Mouse (Mus musculus): Measurements from ENCODE around the gene Fam184b. TPM values are rescaled to one million over a fixed set of nuclear protein-coding genes. Genes with fewer than 3 reads are reported as not detected.
A peak's percentile ranks its signal among the peaks of the same experiment; 100 is the strongest.
"Not testable (repeated sequence)": the region's sequence is repeated elsewhere in the genome, so short reads cannot be mapped to it uniquely, and the experiment has no call there.

Fam184b gene
- polyA plus RNA-seq, 1 experiment from 2014 or later: 1.1 TPM

GRCm38 (mm10) chr5:45669234-45669597 is 29.8 kb upstream of the Fam184b start:
- H3K9me3 ChIP-seq: no peaks in the 10 kb centered on the region
- peak overlapping the region; percentile 85 for H3K4me3 ChIP-seq
- no peaks in the 10 kb centered on the region for H3K36me3 ChIP-seq
- H3K9ac ChIP-seq: peak overlapping the region; percentile 81
- peak overlapping the region; percentile 86 for H3K4me2 ChIP-seq
- peaks cover 4% of the 10 kb centered on the region for H3K4me1 ChIP-seq
- H3K27me3 ChIP-seq: no peaks in the 10 kb centered on the region
- ATAC-seq (ENCODE audit: insufficient number of reproducible peaks, insufficient read depth, low FRiP score, low TSS enrichment, low read depth): peak; percentile 54; the same call in 1 of the 2 replicates
- WGBS: under 1% methylated on average over 27 of the region's 27 CpGs
- H3K27ac ChIP-seq: peak overlapping the region; percentile 87

DNA sequence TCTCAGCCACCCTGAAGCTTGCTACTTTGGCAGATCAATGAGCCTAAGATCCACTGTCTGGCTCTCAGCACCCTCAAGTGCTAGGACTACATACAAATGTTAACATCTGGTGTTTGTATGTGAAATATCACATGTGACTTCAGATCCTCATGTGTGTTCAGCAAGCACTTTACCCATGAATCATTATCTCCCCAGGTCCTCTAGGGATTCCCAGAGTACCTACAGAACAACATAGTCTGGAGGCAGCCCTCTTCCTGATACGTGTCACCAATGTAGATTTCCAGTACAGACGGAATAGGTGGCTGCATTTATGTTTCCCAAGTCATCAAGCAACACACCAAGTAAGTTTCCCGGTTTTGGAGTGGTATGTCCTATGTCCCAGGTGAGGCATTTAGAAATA is 29.4 kb upstream of the Fam184b start:
- Histone ChIP-seq H3K36me3 (no peaks in the 10 kb centered on the region), H3K27ac (peak overlapping the region; percentile 87; the same call in 1 of the 2 replicates), H3K9me3 (no peaks in the 10 kb centered on the region), H3K4me1 (peaks cover 4% of the 10 kb centered on the region), H3K27me3 (no peaks in the 10 kb centered on the region), H3K4me2 (peak overlapping the region; percentile 86), H3K4me3 (peak overlapping the region; percentile 85), H3K9ac (peak overlapping the region; percentile 81)
- WGBS: 2% methylated on average over 3 of the region's 3 CpGs
- ATAC-seq (ENCODE audit: insufficient number of reproducible peaks, insufficient read depth, low FRiP score, low TSS enrichment, low read depth): no peak

GRCm38 (mm10) chr5:45668324-45668723 is 28.9 kb upstream of the Fam184b start:
- Histone ChIP-seq H3K4me1 (peaks cover 4% of the 10 kb centered on the region), H3K9ac (no peak overlapping the region), H3K27ac (no peak overlapping the region), H3K27me3 (no peaks in the 10 kb centered on the region), H3K4me3 (peak overlapping the region; percentile 85; the same call in 1 of the 2 replicates), H3K4me2 (peak overlapping the region; percentile 86), H3K9me3 (peaks cover under 1% of the 10 kb centered on the region; the same call in 1 of the 2 replicates), H3K36me3 (no peaks in the 10 kb centered on the region)
- ATAC-seq (ENCODE audit: insufficient number of reproducible peaks, insufficient read depth, low FRiP score, low TSS enrichment, low read depth): no peak
- WGBS: 18% methylated on average over 3 of the region's 3 CpGs

DNA sequence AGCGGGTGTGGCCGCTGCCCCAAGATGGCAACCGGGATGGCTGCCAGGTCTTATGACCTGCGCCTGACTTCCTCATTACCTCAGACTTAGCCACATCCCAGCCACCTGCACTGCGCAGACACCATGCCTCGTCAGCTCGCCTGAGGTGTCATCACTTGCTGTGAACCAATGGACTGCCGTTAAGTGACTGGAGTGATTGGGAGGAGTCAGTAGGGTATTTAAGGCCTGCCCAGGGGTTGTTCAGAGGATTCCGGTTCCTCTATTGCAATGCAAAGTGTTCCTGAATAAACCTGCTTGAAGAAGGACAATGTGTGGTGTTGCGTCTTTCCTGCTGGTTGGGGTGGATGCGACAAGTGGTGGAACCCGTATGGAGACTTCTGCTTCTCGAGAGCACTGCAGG is 19.0 kb upstream of the Fam184b start:
- 95% methylated on average over 13 of the region's 13 CpGs for WGBS
- H3K27ac ChIP-seq; H3K9me3 ChIP-seq; ATAC-seq (ENCODE audit: insufficient number of reproducible peaks, insufficient read depth, low FRiP score, low TSS enrichment, low read depth); H3K36me3 ChIP-seq; H3K4me2 ChIP-seq; H3K27me3 ChIP-seq; H3K4me3 ChIP-seq; H3K4me1 ChIP-seq; H3K9ac ChIP-seq: not testable (repeated sequence)

DNA sequence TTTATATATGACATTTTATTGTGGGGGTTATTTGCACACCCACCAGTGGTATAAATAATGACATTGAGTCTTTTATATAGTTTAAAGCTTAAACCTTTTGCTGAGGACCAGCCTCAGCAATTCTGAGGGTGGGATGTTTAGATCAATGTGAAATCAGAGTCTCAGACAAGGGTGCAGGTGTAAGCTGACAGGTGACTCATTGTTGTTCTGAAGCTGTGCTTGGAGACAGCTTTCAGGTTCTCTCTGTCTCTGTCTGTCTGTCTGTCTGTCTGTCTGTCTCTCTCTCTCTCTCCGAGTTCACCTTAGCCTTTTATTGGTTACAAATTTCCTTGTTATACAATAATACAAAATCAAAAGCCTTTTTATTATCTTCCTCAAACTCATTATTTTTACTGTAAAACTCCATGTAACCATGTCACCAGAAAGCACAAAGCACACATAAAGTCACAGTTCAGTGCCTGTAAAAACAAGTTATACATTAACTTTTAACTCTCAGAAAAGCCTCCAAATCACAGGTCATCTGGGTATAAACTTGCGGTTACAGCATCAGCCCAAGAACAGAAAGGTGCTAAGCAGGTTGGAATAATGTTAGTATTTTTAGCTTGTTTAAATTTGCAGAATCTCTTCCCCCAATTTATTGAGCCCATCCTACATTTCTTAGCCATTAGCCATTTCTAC is 11.8 kb upstream of the Fam184b start:
- WGBS: 88% methylated on average over 2 of the region's 2 CpGs
- H3K9ac ChIP-seq: no peak overlapping the region
- H3K4me3 ChIP-seq: no peak overlapping the region
- no peaks in the 10 kb centered on the region for H3K4me1 ChIP-seq
- H3K4me2 ChIP-seq: no peak overlapping the region
- no peaks in the 10 kb centered on the region for H3K36me3 ChIP-seq
- H3K27me3 ChIP-seq: no peaks in the 10 kb centered on the region
- H3K9me3 ChIP-seq: no peaks in the 10 kb centered on the region
- ATAC-seq (ENCODE audit: insufficient number of reproducible peaks, insufficient read depth, low FRiP score, low TSS enrichment, low read depth): no peak
- H3K27ac ChIP-seq: no peak overlapping the region

GRCm38 (mm10) chr5:45639715-45640092 is 290 bp upstream of the Fam184b start:
- peaks cover 6% of the 10 kb centered on the region; the same call in 1 of the 2 replicates for H3K4me1 ChIP-seq
- 1% methylated on average over 8 of the region's 8 CpGs for WGBS
- H3K9me3 ChIP-seq: no peaks in the 10 kb centered on the region
- H3K36me3 ChIP-seq: no peaks in the 10 kb centered on the region
- peaks cover 25% of the 10 kb centered on the region for H3K27me3 ChIP-seq
- no peak overlapping the region for H3K27ac ChIP-seq
- H3K4me3 ChIP-seq: peak overlapping the region; percentile 62
- H3K9ac ChIP-seq: peak overlapping the region; percentile 72
- no peak for ATAC-seq (ENCODE audit: insufficient number of reproducible peaks, insufficient read depth, low FRiP score, low TSS enrichment, low read depth)
- peak overlapping the region; percentile 94 for H3K4me2 ChIP-seq

GRCm38 (mm10) chr5:45638378-45638777 is 1.0 kb downstream of the Fam184b start:
- H3K9ac ChIP-seq: no peak overlapping the region
- no peak overlapping the region for H3K27ac ChIP-seq
- H3K4me1 ChIP-seq: peaks cover 6% of the 10 kb centered on the region; the same call in 1 of the 2 replicates
- peak overlapping the region; percentile 62; the same call in 1 of the 2 replicates for H3K4me3 ChIP-seq
- H3K4me2 ChIP-seq: peak overlapping the region; percentile 94; the same call in 1 of the 2 replicates
- no peaks in the 10 kb centered on the region for H3K9me3 ChIP-seq
- no peaks in the 10 kb centered on the region for H3K36me3 ChIP-seq
- 44% methylated on average over 3 of the region's 3 CpGs for WGBS
- peaks cover 25% of the 10 kb centered on the region for H3K27me3 ChIP-seq
- no peak for ATAC-seq (ENCODE audit: insufficient number of reproducible peaks, insufficient read depth, low FRiP score, low TSS enrichment, low read depth)

DNA sequence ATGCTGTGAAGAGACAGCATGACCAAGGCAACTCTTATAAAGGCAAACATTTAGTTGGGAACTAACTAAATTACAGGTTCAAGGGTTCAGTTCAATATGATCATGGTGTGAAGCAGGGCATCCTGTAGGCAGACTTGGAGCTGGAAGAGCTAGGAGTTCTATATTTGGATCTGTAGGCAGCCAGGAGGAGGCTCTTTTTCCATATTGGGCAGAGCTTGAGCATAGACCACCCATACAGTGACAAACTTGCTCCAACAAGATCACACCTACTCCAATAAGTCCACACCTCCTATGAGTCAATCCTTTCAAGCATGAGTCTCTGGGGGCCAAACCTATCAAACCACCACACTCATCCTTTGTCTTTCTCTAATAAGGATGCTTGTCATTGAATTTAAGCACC is 9.9 kb downstream of the Fam184b start:
- no peaks in the 10 kb centered on the region for H3K27me3 ChIP-seq
- no peaks in the 10 kb centered on the region for H3K4me1 ChIP-seq
- no peak overlapping the region for H3K4me3 ChIP-seq
- no peak overlapping the region for H3K27ac ChIP-seq
- H3K36me3 ChIP-seq: no peaks in the 10 kb centered on the region
- H3K9ac ChIP-seq: no peak overlapping the region
- H3K9me3 ChIP-seq: peaks cover 8% of the 10 kb centered on the region; the same call in 1 of the 2 replicates
- no peak for ATAC-seq (ENCODE audit: insufficient number of reproducible peaks, insufficient read depth, low FRiP score, low TSS enrichment, low read depth)
- no peak overlapping the region for H3K4me2 ChIP-seq

- Histone ChIP-seq H3K36me3 (no peaks in the 10 kb centered on the region), H3K4me1 (no peaks in the 10 kb centered on the region), H3K27ac (no peak overlapping the region), H3K4me3 (no peak overlapping the region), H3K27me3 (no peaks in the 10 kb centered on the region), H3K9me3 (peaks cover 16% of the 10 kb centered on the region), H3K9ac (no peak overlapping the region), H3K4me2 (no peak overlapping the region)
- WGBS: 63% methylated on average over 1 of the region's 1 CpGs
- no peak for ATAC-seq (ENCODE audit: insufficient number of reproducible peaks, insufficient read depth, low FRiP score, low TSS enrichment, low read depth)
Measured at GRCm38 (mm10) chr5:45627771-45628170, 11.6 kb downstream of the Fam184b start.

DNA sequence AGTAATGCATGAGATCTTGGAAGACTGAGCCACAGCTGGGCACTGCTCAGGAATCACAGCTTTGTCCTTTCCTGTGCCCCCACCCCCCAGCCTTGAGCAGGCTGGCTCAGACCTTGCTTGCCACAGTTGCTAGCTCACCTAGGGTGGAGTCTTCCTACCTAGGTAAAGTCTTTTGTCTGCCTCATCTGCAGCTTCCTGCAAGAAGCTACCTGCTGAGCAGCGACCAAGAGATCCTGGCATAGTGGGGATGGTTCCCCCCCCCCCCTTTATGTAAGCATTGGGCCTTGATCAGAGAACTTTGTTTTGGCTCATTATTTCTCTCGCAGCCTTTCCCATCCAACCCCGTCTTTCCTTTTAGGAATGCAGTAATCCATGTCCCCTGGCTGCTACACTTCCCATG is 17.9 kb downstream of the Fam184b start:
- no peaks in the 10 kb centered on the region for H3K4me1 ChIP-seq
- H3K9ac ChIP-seq: no peak overlapping the region
- no peak for ATAC-seq (ENCODE audit: insufficient number of reproducible peaks, insufficient read depth, low FRiP score, low TSS enrichment, low read depth)
- H3K9me3 ChIP-seq: peaks cover 16% of the 10 kb centered on the region
- H3K27me3 ChIP-seq: no peaks in the 10 kb centered on the region
- H3K4me3 ChIP-seq: no peak overlapping the region
- H3K36me3 ChIP-seq: no peaks in the 10 kb centered on the region
- no peak overlapping the region for H3K27ac ChIP-seq
- no peak overlapping the region for H3K4me2 ChIP-seq
- 43% methylated on average over 3 of the region's 3 CpGs for WGBS

DNA sequence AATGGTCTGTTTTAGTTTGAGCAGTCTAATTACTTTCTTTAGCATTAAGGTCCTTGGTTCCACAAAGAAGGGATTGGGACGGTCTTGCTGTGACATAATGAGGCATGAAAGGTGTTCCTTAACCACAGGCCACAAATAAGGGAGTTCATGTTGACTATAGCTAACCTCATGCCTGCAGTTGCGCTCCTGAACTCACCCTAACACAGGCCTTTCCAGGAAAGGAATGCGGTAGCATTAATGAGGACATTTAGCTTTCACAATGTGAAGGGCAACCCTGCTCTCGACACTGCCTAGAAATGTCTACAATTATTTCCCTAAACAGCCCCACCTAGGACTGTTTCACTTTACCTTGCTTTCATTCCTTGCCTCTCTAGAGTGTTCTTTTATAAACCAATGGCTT is 40.4 kb downstream of the Fam184b start:
- ATAC-seq (ENCODE audit: insufficient number of reproducible peaks, insufficient read depth, low FRiP score, low TSS enrichment, low read depth): no peak
- WGBS: 61% methylated on average over 4 of the region's 4 CpGs
- H3K27ac ChIP-seq: no peak overlapping the region
- no peak overlapping the region for H3K4me3 ChIP-seq
- no peak overlapping the region for H3K4me2 ChIP-seq
- H3K9ac ChIP-seq: no peak overlapping the region
- no peaks in the 10 kb centered on the region for H3K36me3 ChIP-seq
- H3K4me1 ChIP-seq: no peaks in the 10 kb centered on the region
- no peaks in the 10 kb centered on the region for H3K27me3 ChIP-seq
- no peaks in the 10 kb centered on the region for H3K9me3 ChIP-seq

- no peaks in the 10 kb centered on the region for H3K4me1 ChIP-seq
- H3K9me3 ChIP-seq: no peaks in the 10 kb centered on the region
- H3K4me3 ChIP-seq: no peak overlapping the region
- H3K9ac ChIP-seq: no peak overlapping the region
- H3K27me3 ChIP-seq: no peaks in the 10 kb centered on the region
- no peak overlapping the region for H3K27ac ChIP-seq
- ATAC-seq (ENCODE audit: insufficient number of reproducible peaks, insufficient read depth, low FRiP score, low TSS enrichment, low read depth): no peak
- 71% methylated on average over 3 of the region's 3 CpGs for WGBS
- H3K36me3 ChIP-seq: no peaks in the 10 kb centered on the region
- H3K4me2 ChIP-seq: no peak overlapping the region
Measured at GRCm38 (mm10) chr5:45595363-45596039, 43.9 kb downstream of the Fam184b start.
